8 mouse cellular contexts compared by ENCODE assay signal in the genomic region with DNA sequence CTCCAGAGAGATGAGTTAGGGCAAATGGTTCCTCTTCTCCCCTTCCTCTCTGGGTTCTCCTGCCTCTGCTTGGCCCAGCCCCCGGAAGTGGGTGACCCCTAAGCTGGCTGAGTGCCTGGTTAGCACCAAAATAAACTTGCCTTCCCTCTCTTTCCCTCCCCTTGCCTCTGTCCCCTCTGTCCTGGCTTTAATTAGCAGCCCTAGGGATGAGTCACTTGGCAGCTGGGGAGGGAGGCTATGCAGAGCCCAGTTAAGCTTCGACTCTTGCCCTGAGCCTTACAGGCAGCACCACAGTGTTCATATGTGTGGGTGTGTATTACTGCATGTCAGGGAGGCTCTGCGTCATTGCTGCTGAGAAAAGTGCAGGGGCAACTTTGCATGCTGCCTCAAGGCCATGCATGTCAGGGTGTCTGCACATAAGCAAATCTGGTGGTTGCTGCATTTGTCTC. TPM values are rescaled to one million over a fixed set of nuclear protein-coding genes. Genes with fewer than 3 reads are reported as not detected.
DNase-seq lines count a peak whose midpoint lies in the region; ATAC-seq and TF ChIP-seq lines count a peak whose summit lies in the region.

No protein-coding gene starts in this region.

- 18% methylated on average over 3 of the region's 3 CpGs for WGBS in heart, embryonic 15.5 days
- WGBS in limb, embryonic 15.5 days: 39% methylated on average over 3 of the region's 3 CpGs
- 32% methylated on average over 3 of the region's 3 CpGs for WGBS in stomach, embryonic 14.5 days

- intact Hi-C loops in left cerebral cortex, postnatal 36 days (cut with DNase I): no loop called here

- H3K4me3 ChIP-seq in heart, embryonic 15.5 days: no peak overlapping the region
- no peak overlapping the region for H3K4me3 ChIP-seq in limb, embryonic 15.5 days
- H3K4me3 ChIP-seq in stomach, embryonic 14.5 days (ENCODE audit: low read depth, low read length): no peak overlapping the region

- no peaks in the 10 kb centered on the region for H3K36me3 ChIP-seq in heart, embryonic 15.5 days
- H3K36me3 ChIP-seq in limb, embryonic 15.5 days: no peaks in the 10 kb centered on the region
- H3K36me3 ChIP-seq in stomach, embryonic 14.5 days (ENCODE audit: control insufficient read depth, insufficient read depth, low read length): no peaks in the 10 kb centered on the region

- H3K4me2 ChIP-seq in heart, embryonic 15.5 days: 0 out of 2 replicates have a peak overlapping the region, but pooled peaks have one; percentile 21
- no peak overlapping the region for H3K4me2 ChIP-seq in limb, embryonic 15.5 days
- H3K4me2 ChIP-seq in stomach, embryonic 14.5 days (replicated peaks; ENCODE audit: low read depth, low read length): no peak overlapping the region

- POLR2A ChIA-PET in Patski (lab: Charles Lee): no interaction called here

- no peaks in the 10 kb centered on the region for H3K9me3 ChIP-seq in heart, embryonic 15.5 days (replicated peaks)
- H3K9me3 ChIP-seq in limb, embryonic 15.5 days: no peaks in the 10 kb centered on the region
- H3K9me3 ChIP-seq in stomach, embryonic 14.5 days (ENCODE audit: control insufficient read depth, low read depth, low read length): no peaks in the 10 kb centered on the region

- TF ChIP-seq CTCF in Patski (IDR thresholded peaks at IDR 0.05): no peak

- peak; percentile 92 for ATAC-seq in Patski
- peak; percentile 83 for ATAC-seq in heart, embryonic 15.5 days (replicated peaks; ENCODE audit: insufficient number of reproducible peaks, insufficient read depth, low FRiP score, low read depth)
- ATAC-seq in limb, embryonic 15.5 days (ENCODE audit: insufficient number of reproducible peaks, low FRiP score, low TSS enrichment, low read depth): 0 out of 2 replicates have a peak, but pooled peaks have one; percentile 65
- ATAC-seq in stomach, embryonic 14.5 days (ENCODE audit: insufficient number of reproducible peaks, insufficient read depth, low FRiP score, low read depth): 0 out of 2 replicates have a peak, but pooled peaks have one; percentile 63

- H3K4me1 ChIP-seq in heart, embryonic 15.5 days (replicated peaks): peaks cover 34% of the 10 kb centered on the region
- peaks cover 8% of the 10 kb centered on the region; the same call in 1 of the 2 replicates for H3K4me1 ChIP-seq in limb, embryonic 15.5 days
- no peaks in the 10 kb centered on the region for H3K4me1 ChIP-seq in stomach, embryonic 14.5 days (ENCODE audit: control insufficient read depth, insufficient read depth, low read length)

- H3K27ac ChIP-seq in heart, embryonic 15.5 days: peak overlapping the region; percentile 76
- 0 out of 2 replicates have a peak overlapping the region, but pooled peaks have one; percentile 33 for H3K27ac ChIP-seq in limb, embryonic 15.5 days
- H3K27ac ChIP-seq in stomach, embryonic 14.5 days (ENCODE audit: low read length): no peak overlapping the region; the same call in 1 of the 2 replicates

- CTCF ChIA-PET in Patski (lab: Charles Lee): interaction anchor here (1.5 to 2.0 kb wide), 2 partner anchors 16 to 25 kb away, joined by 3 to 9 read pairs; no protein-coding TSS in a partner anchor

- peaks cover 27% of the 10 kb centered on the region for H3K27me3 ChIP-seq in Patski
- peaks cover 37% of the 10 kb centered on the region for H3K27me3 ChIP-seq in heart, embryonic 15.5 days
- H3K27me3 ChIP-seq in limb, embryonic 15.5 days: peaks cover 34% of the 10 kb centered on the region
- no peaks in the 10 kb centered on the region for H3K27me3 ChIP-seq in stomach, embryonic 14.5 days (ENCODE audit: control insufficient read depth, insufficient read depth, low read length)

- peak; percentile 23 for DNase-seq in left cerebral cortex, adult 11 months (ENCODE audit: low spot score)
- no peak for DNase-seq in left cerebral cortex, postnatal 36 days (ENCODE audit: low spot score in 2 of 2)
- no peak for DNase-seq in Patski (ENCODE audit: low read depth, low spot score)
- peak; percentile 6 for DNase-seq in embryo, embryonic 10 days (ENCODE audit: low spot score)
- DNase-seq in spleen, postnatal 14 days (ENCODE audit: low spot score in 2 of 2): no peak

- in situ Hi-C loops in Patski (cut with MboI; ENCODE audit: low pct_unique_long_range_greater_than_20kb): loop anchor here (25.0 kb wide), 1 partner anchor 635 kb away; no protein-coding TSS in a partner anchor

- H3K9ac ChIP-seq in heart, embryonic 15.5 days: no peak overlapping the region
- H3K9ac ChIP-seq in limb, embryonic 15.5 days: no peak overlapping the region
- H3K9ac ChIP-seq in stomach, embryonic 14.5 days (replicated peaks; ENCODE audit: low read depth, low read length): no peak overlapping the region

RNA-seq across cellular contexts. Expression of a gene that starts 28.4 kb away (rescaled TPM):
- 100 to 1,000 TPM; 156 to 160 TPM for total RNA-seq in left cerebral cortex, postnatal 36 days (2021)
- 15.0 TPM for polyA plus RNA-seq in Patski (2021)
- polyA plus RNA-seq in heart, embryonic 15.5 days (2015; fragmentation: Nextera tagmentation; extraction: Ambion mirVana): 39.9 and 44.0 TPM in 2 replicates
- polyA plus RNA-seq in limb, embryonic 15.5 days (2015; fragmentation: Nextera tagmentation; extraction: Ambion mirVana): 3.9 and 4.0 TPM in 2 replicates
- polyA plus RNA-seq in stomach, embryonic 14.5 days (2014; fragmentation: Nextera tagmentation; extraction: Ambion mirVana): 4.4 and 4.8 TPM in 2 replicates

Comparison
In these comparisons a context has a peak if more than half of its experiments do, and no peak if none do; other contexts are left out.
1. DNase-seq: peak in left cerebral cortex, adult 11 months (single experiment) and embryo, embryonic 10 days (single experiment); none in left cerebral cortex, postnatal 36 days (0 of 2), Patski (single experiment) and spleen, postnatal 14 days (0 of 2).
2. Peak in every context shown above with its lines, with median percentiles within 50 percentile points of each other: ATAC-seq.